Mouse (Mus musculus) left cerebral cortex, adult 11 months (tissue): ENCODE measurements around the gene Stra6l.

Source experiments
- DNase-seq: peaks from one replicate; pipeline ENCODE4 v3.0.0; 2022; ENCODE audit warnings: low spot score

Stra6l gene

DNA sequence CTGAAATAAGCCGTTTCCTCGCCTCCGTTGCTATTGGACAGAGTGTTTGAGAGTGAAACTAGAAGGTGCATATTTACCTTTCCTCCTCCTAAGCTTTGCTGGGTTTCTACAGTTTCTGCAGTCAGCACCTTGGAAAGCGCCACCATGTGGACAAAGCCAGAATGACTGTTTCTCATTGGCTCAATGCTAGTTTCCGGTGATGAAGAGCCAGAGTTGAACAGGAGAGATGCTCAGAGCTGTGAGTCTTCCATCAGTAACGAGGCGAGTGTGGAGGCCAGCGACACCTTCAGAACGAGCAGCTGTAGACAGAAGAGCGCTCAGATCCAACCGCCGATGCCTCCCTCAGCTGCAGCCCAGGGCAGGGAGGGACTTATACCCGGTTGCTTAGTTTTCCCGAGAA lies 4.1 kb upstream of the Stra6l start:
- no peak for DNase-seq

DNA sequence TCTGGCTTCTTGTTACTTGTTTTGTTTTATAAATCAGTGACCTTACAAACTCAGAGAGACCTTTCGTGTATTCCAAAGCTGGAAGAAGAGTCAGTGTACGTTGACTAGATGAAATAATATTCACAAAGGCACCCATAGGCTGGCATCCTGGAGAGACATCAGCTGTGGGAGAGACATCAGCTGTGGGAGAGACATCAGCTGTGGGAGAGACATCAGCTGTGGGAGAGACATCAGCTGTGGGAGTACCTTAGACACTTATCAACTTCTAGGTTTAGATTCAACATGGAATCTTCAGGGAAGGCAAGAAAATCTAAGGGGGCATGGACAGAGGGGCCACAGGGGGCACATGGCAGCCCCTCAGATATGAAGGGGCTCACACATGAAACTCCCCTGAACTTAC lies 2.2 kb upstream of the Stra6l start:
- no peak for DNase-seq

DNA sequence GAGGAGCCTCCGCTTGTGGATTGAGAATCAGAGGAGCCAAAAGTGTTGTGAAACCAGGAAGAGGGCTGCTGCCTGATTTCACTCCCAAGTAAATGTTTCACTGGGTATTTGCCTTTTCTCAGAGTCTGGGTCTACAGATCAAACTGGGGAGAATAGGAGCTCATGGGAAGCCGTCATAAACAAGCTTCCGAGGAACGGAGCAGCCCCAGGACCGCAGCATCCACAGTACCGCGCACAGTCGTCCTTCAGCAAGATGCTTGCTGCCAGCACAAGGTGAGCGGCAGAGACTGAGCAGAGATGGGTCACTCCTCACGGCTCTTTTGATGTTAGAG lies 327 bp downstream of the Stra6l start:
- DNase-seq: no peak

DNA sequence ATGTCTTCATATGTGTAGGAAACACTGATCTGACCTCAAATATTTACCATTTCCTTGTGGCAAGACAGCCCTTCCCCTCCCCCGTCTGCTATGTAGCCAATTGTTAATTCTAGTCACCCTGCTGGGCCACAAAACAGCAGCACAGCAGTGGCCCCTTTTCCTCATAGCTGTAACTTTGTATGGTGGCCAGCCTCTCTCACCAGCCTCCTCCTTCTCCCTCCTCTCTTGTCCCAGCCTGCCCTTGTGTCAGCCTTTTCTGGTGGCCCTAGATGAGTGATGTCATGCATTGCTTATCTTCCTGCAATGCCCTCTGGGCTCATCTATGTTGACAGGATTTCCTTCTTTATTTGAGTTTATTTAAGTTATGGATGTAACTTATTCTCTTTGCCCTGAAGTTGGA lies 955 bp downstream of the Stra6l start:
- DNase-seq: no peak

DNA sequence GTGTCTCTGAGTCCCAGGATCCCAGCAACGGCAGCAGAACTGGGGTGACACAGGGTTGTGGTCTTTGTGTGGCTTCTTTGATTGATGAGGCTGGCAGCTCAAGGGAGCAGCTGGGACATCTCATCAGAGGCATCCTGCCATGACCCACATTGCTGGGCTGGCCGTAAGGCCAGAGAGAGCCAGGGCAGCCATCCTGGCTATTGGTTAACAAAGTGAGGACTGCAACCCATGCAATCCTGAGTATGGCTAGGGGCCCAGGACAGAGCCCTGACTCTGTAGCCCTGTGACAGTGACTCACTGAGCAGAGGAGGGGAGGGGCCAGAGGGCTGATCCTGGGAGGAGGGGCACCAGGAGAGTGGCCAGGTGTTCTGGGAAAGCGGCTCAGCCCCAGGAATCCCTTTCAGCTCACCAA lies 3.2 kb downstream of the Stra6l start:
- DNase-seq: no peak

DNA sequence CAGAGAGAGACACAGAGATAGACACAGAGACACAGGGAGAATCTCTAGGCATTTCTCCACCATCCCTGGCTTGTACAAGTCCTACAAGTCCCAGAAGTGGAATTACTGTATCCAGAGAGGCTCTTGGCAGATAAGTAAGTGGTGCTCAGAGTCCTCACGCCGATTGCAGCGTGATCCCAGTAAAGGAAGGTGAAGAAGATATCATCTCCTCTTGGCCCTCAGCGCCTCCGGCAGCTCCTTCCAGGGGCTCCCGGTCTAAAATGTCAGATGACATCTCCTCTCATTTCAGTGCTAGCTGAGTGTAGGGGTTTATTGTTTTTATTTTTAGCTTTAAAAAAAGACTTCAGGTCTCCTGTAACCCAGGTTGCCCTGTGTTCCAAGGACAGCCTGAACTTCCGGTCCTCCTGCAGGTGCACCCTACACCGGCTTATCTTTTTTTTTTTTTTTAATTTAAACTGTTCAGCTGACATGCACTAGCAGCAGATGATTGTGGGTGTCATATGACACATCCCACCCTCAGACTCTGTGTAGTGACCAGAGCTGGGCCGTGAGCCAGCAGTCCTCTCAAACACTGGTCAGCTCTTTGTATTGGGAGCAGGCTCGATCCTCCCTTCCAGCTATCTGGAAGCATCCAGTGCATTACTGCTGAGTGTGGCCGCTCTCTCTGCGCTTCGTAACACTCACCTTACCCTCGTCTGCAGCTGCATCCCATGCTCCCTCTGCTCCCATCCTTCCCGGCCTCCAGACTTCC lies 5.2 kb downstream of the Stra6l start:
- DNase-seq: no peak

DNA sequence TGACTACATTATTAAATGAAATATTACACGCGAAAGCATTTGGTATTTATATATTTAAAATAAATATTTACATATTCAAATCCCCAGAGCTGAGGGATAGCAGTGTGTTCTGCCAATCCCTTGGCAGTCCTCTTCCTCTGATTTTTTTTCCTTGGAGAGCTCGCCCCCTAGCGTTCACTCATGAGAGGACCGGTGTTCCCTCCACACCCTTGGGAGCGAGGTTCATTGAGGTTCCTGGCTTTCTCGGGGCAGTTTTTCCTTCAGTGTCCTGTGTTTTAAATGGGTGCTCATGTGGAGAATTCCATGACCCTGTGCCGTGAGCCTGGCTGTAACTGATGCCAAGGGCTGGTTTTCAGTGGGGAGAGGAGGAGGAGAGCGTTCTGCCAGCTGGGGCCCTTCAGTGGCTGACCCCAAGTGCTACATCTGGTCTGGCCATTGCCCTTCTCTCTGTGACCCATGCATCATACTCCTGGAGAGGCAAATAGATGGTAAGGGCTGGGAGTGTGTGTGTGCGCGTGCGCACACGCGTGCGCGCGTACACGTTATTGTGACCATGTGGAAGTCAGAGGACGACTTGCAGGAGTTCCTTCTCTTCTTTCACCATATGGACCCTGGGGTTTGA lies 7.5 kb downstream of the Stra6l start:
- DNase-seq: peak; percentile 28

DNA sequence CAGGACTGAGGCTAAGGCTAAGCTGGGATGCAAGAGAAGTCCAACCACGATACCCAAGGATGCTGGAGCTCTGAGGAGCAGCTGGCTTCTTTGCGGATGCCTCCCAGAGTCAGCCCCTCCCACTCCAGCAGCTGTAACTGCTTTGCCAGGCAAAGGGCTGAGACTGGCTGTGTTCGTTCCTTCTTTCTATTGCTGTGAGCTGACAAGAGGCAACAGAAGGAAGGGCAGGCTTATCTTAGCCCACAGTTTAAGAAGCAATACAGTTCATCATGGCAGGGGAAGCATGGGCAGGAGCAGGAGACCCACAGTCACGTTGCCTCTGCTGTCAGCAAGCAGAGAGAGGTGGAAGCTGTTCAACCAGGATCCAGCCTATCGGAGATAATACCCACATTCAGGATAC lies 12.7 kb downstream of the Stra6l start:
- DNase-seq: no peak

DNA sequence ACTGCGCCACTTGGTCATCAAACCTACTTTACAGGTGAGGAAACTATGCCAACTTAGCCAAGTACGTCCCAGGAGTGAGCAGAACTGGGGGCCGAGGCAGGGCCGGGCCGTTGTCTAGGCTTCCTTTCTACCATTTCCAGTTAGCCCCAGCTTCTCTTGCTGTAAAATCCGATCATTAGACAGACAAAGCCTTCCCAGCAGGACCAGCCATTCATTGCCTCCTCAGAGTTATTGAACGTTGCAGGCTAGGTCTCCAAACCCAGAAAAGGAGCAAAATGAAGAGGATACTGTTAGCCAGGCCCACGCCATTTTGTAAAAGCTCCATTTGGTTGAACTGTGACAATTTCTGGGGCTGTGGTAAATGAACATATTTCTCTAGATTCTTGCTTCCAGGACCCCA lies 19.0 kb downstream of the Stra6l start:
- DNase-seq: no peak

DNA sequence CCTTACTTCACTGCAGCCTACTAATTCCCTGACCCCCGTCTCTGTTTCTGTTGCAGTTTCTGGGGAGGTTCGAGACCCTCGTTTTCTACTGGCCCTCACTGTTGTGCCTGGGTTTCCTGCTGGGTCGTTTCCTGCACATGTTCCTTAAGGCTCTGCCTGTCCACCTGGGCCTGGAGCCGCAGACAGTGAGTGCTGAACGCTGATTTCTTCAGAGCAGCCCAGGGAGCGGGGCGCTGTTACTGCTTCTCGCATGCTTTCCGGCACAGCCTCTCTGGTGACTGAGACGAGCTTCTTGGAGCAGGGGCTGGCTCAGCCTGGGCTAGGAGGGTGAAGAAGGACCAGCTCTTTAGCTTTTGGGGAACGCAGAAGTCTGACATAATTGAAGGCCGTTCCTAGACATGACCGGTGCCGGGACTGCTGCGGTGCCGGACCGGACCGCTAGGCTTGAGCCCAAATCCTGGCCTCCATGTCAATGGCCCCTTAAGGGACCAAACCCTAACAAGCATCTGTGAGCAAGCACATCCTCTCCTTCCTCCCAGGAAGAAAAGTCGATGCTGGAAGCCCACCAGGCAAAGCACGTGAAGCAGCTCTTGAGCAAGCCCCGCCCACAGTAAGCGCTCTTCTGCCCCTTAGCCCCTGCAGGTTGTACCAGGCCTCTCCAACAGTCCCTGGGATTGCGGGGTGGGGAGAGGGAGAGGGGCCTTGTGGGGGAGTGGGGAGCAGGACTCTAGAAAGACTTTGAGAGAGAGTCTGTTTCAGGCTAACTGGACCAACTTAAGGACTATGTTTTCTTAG lies 20.8 kb downstream of the Stra6l start:
- no peak for DNase-seq

DNA sequence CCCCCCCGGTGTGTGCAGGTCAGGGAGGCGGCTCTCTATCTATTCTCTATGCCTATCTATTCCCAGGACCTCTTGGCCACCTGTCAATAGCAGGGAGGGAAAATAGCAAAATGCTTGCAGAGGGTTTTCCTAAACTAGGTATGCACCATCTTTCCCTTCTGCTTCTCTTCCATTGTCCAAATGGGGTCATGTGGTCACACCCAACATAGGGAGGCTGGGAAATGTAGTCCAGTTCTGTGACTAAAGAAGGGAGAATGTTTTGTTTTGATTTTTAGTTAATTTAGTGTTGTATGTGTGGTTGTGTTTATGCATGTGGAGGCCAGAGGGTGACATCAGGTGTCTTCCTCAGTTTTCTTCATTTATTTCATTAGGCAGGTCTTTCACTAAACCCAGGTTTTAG lies 23.7 kb downstream of the Stra6l start:
- no peak for DNase-seq

DNA sequence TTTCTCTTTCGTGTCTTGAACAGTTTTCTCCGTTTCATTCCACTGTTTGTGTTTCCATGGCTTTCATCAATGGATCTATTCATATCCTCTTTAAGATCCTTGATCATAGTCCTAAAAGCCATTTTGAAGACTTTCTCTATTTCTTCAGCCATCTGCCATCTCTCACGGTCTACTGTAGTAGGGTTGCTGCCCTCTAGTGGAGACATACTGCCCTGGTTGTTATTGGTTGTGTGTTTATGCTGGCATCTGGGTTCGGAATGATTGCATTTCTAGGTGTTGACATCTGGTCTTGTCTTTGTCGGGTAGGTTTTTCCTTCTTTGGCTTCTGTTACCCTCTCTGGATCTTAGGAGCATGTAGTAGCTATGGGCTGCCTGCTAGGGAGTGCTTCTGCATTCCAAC lies 30.5 kb downstream of the Stra6l start:
- peak; percentile 51 for DNase-seq

DNA sequence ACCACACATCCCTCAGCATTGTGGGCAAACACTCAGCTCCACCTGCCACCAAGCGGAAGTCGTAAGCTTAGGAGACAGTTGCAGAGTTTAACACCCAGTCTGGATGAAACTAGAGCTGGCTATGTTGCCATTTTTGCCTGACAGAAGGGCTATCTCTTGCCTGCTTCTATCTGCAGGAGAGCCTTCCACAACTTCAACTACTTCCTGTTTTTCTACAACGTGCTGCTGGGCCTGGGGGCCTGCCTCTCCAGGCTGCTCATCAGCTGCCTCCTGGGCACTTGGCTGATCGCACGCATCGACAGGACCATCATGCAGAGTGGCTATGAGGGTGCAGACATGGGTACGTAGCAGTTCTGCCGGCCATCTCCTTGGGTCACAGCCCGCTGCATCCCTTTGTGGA lies 34.1 kb downstream of the Stra6l start:
- no peak for DNase-seq

DNA sequence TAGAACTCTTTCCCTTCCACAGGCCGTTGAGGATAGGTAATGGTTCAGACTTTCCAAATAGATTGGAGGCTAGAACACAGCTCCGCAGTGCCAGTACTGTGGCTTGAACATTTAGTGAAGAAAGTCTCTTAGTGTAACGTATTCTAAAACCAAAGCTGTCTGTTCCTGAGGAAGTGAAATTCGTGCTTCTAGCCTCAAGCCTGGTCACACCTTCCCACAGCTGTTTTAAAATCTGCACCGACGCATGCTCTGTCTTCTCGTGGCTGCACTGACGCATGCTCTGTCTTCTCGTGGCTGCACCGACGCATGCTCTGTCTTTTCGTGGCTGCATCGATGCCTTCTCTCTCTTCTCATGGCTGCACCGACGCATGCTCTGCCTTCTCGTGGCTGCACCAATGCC lies 34.8 kb downstream of the Stra6l start:
- no peak for DNase-seq

DNA sequence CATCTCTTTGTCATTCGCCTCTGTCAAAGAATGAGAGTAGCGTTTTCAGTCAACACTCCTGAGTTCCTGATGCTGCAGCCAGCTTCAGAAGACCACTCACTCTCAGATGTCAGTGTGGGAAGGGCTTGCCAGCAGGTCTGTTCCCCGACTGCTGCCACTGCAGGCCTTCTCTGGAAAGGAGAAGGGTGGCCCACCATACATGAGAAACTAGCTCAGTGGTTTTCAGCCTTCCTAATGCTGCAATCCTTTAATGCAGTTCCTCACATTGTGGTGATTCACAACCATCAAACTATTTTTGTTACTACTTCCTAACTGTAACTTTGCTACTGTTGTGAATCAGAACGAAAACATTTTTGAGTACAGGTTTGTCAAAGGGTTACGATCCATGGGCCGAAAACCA lies 41.0 kb downstream of the Stra6l start:
- DNase-seq: no peak

DNA sequence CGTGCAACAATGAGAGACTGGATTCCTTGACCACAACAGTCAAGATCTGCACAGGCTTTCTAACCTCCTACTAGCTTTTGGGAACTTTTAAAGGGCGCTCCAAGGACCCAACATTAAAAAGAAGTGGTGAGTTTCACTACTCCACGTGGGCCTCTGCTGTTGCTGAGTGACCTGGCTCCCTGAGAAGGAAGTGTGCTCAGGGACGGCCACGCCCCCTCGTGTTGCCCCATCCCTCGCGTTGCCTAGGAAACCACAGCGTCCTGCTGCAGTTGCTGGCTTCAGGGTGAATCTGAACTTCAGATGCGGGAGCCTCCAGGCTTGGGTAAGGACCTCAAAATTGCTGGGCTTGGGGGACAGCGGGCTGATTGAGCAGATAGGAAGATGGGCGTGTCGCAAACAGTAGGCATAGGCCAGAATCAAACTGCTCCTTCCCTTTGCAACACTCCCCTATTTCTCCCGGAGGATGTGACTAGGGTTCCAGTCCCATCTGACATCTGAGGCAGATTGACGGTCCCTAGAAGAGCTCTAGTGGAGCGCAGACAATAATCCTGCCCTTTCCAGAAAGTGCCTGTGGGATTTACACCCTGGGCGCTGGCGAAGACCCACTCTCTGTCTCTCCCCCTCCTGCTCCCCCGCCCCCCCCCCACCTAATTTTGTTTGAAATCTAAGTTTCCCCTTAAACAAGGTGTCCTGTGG lies 41.8 kb downstream of the Stra6l start, which contains the start of gene Ccdc180:
Gene Ccdc180, plus strand, starts transcription at position 238 of the 696 bp plus-strand sequence.
- DNase-seq: peak; percentile 22

DNA sequence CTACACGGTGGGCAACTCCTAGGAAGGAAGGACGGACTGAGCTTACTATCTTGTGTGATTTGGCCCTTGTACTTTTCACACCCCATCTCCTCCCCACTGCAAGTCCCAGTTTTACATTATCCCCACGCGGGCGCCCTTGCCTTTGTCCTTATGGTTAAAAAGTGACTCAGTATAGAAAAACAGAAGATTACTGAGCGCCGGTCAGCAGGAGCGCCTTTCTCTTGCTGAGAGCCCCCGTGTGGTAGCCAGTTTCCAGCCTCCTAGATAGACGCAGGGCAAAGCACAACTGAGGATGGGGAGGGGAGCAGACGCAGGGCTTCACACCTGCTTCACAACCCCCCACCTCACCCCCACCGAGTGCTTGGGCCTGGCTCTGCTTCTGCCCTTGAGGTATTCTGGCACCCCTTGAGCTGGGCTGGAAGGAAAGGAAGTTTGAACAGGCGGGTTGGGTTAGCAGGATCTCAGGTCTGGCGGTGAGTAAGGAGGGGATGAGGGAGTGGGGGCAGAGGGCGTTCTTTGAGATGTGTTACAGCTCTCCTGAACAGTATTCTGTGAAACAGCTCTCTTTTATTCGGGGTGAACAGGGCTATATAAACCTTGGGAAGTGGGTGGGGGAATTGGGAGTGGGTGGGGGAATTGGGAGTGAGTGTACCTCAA lies 48.1 kb downstream of the Stra6l start:
- no peak for DNase-seq

DNA sequence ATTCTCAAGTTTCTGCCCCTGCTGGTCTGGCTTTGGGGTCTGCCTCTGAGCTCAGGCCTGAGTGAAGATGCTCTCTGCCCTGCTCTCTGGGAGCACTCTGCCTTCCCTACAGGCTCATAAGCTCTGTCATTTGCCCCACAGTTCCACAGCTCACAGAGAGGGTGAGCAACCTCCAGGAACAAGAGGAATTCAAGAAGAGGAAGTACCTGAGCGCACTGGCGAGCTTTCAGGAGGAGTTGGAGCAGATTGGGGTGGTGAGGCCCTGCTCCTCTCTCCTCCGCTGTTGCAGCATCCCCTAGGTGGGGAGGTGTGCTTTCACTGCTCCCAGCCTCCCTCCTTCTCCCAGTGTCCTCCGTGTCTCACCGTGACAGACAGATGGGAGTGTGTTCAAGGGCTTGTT lies 49.9 kb downstream of the Stra6l start:
- no peak for DNase-seq

DNA sequence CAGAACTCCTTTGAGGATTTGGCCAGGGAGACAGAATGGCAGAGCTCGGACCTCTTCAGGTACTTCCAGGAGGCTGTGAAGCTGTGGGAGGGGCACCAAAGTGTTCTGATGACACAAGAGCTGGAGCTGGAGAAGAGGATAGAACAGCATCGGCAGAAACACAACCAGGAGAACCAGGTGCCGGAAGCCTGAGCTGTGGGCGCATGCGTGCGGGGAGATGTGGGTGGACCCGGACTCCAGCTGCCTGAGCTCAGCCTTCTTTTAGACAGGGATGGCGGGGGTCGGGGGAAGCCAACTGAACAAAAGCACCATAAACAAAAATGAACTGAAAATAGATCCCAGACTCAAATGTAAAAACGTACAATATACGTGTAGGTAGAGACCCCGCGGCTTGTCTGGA lies 60.8 kb downstream of the Stra6l start:
- DNase-seq: peak; percentile 10

DNA sequence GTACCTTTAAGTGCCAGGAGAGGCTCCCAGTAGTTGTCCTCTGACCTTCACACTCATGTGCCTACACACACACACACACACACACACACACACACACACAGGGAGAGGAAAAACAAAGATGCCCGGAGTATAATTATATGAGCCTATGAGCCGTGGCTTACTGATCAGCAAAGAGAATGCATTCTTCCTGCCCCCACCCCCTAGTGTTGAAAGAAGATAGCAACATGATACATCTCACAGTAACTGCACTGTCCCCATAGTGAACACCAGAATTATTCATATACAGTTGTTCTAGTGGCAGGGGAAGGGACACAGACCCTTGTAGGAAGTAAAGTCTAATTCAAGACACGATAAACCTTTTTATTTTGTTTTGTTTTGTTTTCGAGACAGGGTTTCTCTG lies 61.5 kb downstream of the Stra6l start:
- DNase-seq: no peak

DNA sequence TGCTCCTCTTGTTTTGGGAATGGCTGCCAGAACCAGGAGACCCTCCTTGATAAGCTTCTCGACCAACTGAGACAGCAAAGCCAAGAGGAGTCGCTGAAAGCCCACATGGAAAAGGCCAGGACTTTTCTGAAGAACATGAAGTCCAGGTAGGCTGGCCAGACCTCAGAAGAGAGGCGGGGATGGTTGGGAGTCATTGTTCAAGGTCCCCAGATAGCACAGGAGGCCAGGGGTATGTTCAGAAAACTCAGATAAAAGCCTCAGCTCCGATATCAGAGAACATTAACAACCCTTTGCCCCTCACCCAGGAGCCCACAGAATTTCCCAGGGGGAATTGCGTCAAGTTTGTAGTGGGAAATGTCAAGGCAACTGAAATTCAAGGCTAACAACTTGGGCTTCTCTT lies 62.8 kb downstream of the Stra6l start:
- no peak for DNase-seq

DNA sequence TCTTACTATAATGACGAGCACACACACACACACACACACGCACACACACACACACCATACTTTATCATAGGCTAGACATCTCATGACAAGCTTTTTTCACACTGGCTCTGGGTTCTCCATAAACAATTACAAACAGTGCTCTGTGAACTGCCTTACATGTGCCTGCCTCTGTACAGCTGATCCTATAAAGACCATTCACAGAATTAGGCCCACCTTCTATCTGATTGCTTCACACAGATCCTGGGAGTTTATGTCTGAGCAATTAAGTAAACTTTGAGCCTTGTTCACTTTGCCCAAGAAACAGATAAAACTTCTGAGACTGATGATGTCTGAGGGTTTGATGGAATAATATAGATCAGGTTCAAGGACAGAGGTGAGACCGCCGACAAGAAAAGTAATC lies 63.4 kb downstream of the Stra6l start:
- no peak for DNase-seq
